Mouse (Mus musculus) layer of hippocampus, postnatal 10 days (tissue): ENCODE data around the gene Dyrk4. TPM values are rescaled to one million over a fixed set of nuclear protein-coding genes. Genes with fewer than 3 reads are reported as not detected.

ENCODE experiments used
- DNase-seq, 2 experiments: peaks; one replicate each; pipeline ENCODE4 v3.0.0; 2021; ENCODE audit warnings: low spot score in 2 of 2
- long read RNA-seq: library from polyadenylated mRNA; stranded (forward); transcript quantifications from one replicate; pipeline ENCODE4 v2.0.0, GENCODE M21; 2023
- total RNA-seq, 2 experiments: library from RNA; stranded (reverse); gene quantifications; 2 replicates each; pipeline ENCODE4 v1.2.3; 2021

Dyrk4 gene
- under 1 TPM; 0.13 to 0.32 TPM for total RNA-seq
- long read RNA-seq, result 0 reads

DNA sequence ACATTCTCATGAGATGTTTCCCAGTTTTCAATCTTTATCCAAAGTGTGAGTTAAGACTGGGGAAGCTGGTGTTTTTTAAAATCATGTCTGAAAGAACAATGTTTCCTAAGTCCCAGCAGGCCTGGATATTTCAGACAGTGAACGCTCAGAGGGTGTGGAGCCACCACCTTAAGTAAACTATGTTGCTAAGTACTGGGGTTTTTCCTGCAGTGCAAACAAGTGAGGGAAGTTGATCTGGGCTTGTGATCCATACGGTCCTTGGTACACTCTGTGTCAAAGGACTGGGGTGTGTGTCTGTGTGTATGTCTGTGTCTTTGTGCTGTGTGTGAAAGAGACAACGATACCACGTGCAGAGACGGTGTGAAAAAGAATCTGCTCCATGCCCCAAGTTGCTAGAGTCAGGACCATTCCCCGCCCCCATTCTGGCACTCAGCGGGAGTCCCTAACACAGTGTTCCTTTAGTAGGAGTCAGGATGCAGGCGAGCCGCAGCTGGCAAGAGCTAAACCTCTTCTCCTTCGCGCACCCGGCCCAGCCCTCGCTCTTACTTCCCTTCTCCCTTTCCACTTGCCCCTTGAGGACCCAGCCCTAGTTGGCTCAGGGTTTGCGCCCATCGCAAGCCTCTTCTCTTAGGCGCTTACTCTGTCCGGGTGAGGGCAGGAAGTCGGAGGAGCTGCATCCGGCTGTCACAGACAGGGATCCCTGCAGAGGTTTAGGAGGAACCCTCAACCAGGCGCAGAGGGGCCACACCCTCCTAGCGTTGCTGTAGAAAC is at the start of gene Dyrk4:
Gene Dyrk4, minus strand, starts transcription at position 729 of the 771 bp plus-strand sequence.
- DNase-seq, result peak; percentile 30 to 40

- DNase-seq, result no peak
These were observed 44.8 kb upstream of the Dyrk4 start for GRCm38 (mm10) chr6:126966241-126967026.

GRCm38 (mm10) chr6:126963426-126963825 is 41.8 kb upstream of the Dyrk4 start:
- DNase-seq, result no peak

GRCm38 (mm10) chr6:126962709-126963108 is 41.1 kb upstream of the Dyrk4 start:
- no peak for DNase-seq

DNA sequence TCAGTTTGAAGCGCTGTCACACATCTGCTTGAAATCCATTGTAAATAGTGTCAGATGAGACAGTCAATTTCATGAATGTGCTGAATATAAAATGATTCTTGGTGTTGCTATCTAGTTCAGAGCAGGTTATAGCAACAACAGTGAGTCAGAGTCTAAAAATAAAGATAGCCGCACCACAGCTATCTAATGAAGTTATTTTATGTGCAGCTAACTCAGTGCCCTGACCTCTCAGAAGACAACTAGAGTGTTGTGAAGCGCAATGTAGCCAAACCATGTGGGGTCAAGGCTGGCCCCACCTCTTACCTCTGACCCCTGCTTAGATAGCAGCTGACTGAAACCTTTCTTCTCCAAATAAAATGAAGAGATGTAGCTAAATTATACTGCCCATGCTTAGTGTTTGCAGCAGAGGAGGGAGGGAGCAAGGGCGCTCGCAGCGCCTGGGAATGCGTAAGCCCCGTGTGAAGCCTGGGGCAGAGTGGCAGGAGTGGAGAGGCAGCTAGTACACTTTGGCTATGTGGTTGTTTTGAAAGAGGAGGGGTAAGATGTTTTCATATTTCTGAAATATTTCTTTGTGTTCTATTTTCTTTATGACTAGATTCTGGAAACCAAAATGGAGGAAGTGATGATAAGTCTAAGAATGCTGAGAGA is 39.9 kb upstream of the Dyrk4 start:
- DNase-seq, result no peak

GRCm38 (mm10) chr6:126955734-126956133 is 34.1 kb upstream of the Dyrk4 start:
- peak; percentile 82 to 87 for DNase-seq

DNA sequence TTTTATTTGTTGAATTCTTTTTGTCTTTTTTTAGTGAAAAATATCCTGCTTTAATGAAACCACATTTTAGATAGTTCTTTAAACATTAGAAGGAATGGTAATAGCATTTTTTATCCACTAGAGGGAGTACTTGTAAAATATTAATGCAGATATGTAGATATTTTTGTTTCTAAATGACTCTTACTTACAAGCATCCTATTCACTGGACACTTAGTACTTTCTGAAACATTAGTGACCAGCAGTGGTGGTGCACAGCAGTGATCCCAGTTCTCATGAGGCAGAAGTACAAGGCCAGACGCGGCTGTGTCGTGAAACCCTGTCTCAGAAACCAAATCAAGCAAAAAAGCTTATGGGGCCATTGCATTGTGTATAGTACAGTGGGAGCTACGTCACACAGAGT is 26.7 kb upstream of the Dyrk4 start:
- DNase-seq, result no peak

- peak; percentile 7 to 20 for DNase-seq
These were observed 18.8 kb upstream of the Dyrk4 start for GRCm38 (mm10) chr6:126940451-126940850.

DNA sequence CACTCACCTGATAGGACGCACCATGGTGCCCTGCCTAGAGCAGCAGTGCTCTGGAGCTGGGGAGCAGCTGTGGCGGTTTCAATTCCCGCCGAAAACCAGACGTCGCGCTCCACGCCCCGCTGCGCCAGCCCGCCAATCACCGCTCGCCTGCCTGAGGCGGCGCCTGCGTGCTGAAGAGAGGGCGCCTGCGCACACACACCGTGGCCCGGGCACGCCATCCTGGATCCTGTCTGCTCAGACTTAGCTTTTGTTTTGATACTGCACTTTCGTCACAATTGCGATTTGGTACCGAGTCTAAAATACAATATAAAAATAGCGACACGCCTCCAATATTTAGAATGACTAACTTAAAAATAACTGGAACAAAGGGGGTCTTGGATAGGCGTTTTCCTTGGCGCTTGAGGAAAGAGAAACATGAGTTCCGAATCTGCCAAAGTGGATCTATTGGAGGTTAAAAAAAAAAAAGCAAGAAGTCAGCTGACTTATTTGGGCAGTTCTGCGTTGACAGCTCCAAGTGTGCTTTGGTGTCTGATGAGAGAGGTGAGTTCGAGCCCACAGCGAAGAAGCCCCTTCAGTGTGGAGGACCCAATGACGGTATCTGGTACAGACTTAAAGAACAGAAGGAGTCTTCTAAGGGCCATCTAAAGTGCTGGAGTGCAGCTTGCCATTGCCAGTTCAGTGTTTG is 18.0 kb upstream of the Dyrk4 start, which contains the start of the genes Rad51ap1 and D6Wsu163e:
Gene Rad51ap1, minus strand, starts transcription at position 101 of the 685 bp plus-strand sequence.
Gene D6Wsu163e, plus strand, starts transcription at position 476 of the 685 bp plus-strand sequence.
- DNase-seq, result peak; percentile 91 to 95

GRCm38 (mm10) chr6:126938853-126939486 is 17.3 kb upstream of the Dyrk4 start:
- no peak for DNase-seq

GRCm38 (mm10) chr6:126938047-126938446 is 16.4 kb upstream of the Dyrk4 start:
- DNase-seq, result no peak

DNA sequence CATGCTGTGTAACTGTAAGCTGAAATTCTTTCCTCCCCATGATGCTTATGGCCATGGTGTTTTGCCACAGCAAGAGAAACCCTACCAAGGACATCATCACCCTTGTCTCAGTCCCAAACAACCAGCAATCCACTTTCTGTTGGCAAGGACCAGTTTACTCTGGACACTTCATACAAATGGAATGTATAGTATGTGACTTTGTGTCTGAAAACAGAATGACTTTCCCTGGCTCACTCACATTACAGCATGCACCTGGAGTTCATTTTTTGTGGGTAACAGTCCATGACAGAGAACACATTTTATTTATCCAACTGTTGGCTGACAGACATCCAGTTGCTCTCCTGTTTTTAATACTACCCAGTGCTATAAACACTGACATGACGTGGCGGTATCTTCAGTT is 11.3 kb upstream of the Dyrk4 start:
- DNase-seq, result no peak

GRCm38 (mm10) chr6:126914928-126915327 is 6.7 kb downstream of the Dyrk4 start:
- no peak for DNase-seq

- DNase-seq, result no peak
These were observed 10.9 kb downstream of the Dyrk4 start for GRCm38 (mm10) chr6:126910727-126911126.

GRCm38 (mm10) chr6:126907876-126908275 is 13.8 kb downstream of the Dyrk4 start:
- no peak for DNase-seq

DNA sequence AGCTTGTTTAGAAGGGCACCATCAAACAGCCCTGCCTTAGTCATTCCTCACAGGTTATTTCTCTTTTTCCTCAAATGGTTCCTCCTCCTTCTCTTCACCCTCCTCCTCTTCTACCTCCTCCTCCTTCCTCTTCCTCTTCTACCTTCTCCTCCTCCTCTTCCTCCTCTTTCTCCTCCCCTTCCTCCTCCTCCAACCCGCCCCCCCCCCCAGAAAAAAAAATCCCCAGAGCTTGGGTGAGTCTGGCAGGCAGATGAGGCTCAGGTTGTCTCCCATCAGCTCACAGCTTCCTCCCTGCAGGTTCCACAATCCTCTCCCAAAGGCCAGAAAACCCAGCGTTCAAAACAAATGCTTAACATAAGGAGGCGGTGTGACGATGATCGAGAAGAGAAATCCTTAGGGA is 14.3 kb downstream of the Dyrk4 start:
- DNase-seq, result no peak

DNA sequence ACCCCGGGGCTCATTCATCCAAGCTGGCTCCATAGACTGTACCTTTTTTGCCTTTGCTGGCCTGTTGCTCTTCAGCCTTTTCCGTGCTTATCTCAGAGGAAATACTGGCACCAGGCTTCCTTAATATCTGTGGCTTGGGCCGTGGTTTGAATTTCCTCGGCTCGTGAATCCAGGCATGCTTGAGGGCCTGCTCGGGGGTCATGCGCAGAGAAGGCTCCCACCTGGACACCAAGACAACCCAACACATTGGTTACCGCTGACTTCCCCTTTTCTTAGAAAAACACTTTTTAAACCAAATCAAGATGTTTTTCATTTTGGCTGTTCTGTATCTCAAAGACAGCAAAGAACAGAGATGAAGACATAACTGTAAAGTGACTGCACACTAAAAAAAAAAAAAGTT is 44.5 kb downstream of the Dyrk4 start:
- no peak for DNase-seq

- DNase-seq, result no peak
These were observed 68.8 kb downstream of the Dyrk4 start, which contains the start of gene Akap3 for GRCm38 (mm10) chr6:126852881-126853280. TSS of gene Akap3 (plus strand) at chr6:126853098.

DNA sequence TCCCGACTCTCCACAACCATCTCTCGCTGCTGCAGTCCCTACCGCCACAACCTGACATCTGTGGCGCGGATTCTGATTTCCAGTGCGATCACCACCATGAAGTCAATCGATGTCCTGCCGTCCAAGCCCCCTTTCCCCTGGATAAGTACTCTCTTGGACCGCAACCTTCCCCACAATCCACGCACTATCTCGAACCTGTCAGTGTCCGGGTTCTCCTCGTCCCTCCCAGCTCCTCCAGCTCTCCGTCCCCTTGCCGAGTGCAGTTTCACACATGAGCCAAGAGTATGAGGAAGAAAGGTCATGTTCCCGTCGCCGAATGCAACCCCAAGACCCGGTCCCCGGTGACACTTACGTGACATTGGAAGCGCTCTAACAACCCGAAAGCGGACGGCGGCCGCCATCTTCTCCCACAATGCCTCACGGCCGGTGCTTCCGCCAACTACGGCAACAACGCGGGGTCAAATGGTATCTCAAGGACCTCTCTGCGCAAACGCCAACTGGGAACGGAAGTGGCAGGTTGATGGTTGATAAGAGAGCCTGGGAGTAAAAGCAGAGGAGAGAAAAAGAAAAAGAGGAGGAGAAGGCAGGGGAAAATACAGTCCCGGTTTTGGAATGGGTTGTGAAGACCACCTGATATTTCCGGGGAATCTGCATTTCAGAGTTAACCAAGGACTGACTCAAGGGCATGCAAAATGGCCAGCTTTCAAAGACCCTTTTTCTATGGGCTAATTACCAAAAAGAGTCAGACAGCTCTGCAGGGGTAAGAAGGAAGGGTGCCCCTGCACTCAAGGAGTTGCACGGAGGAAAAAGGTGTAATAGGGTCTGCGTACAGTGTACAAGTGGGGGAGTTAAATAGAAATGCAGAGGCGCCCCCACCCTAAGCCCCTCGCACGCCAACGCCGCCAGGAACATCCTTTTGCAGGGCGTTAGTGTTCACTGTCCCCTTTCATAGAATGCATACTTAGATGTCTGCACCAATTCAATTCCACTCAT is 72.6 kb downstream of the Dyrk4 start, which contains the start of gene Ndufa9:
Gene Ndufa9, minus strand, starts transcription at position 425 of the 993 bp plus-strand sequence.
- peak; percentile 96 to 98 for DNase-seq
